Mouse (Mus musculus) forebrain, postnatal 0 days (tissue): ENCODE data around the gene 1700023F06Rik. TPM values are rescaled to one million over a fixed set of nuclear protein-coding genes. Genes with fewer than 3 reads are reported as not detected.
A peak's percentile ranks its signal among the peaks of the same experiment; 100 is the strongest.

Source experiments
- ATAC-seq: fragments of 200-750 bp; cut with Nextera tagmentation; 2 replicates; pipeline ENCODE4 v1.8.0; 2017; ENCODE audit warnings: mild to moderate bottlenecking, moderate library complexity
- DNase-seq: peaks from one replicate; pipeline ENCODE4 v3.0.0-alpha.2; 2015
- H3K27ac ChIP-seq: fragments of 300-500 bp; sonication (generic); 2 replicates; pipeline ENCODE4 v1.5.1; 2014; ENCODE audit warnings: low read depth, mild to moderate bottlenecking, antibody characterized with exemption, low read length, moderate library complexity, mixed read lengths
- H3K27me3 ChIP-seq: fragments of 300-500 bp; sonication (generic); 2 replicates; pipeline ENCODE4 v1.6.1; 2014; ENCODE audit warnings: mild to moderate bottlenecking, low read length, mixed read lengths; ENCODE audit not compliant: insufficient read depth
- H3K36me3 ChIP-seq: fragments of 300-500 bp; sonication (generic); 2 replicates; pipeline ENCODE4 v1.6.1; 2014; ENCODE audit warnings: mild to moderate bottlenecking, moderate library complexity; ENCODE audit not compliant: insufficient read depth
- H3K4me1 ChIP-seq: fragments of 300-500 bp; sonication (generic); 2 replicates; pipeline ENCODE4 v1.6.1; 2014; ENCODE audit warnings: antibody characterized with exemption; ENCODE audit not compliant: insufficient read depth
- H3K4me2 ChIP-seq: fragments of 300-500 bp; sonication (generic); 2 replicates; pipeline ENCODE4 v1.6.1; 2014; ENCODE audit warnings: low read depth, mild to moderate bottlenecking, moderate library complexity
- H3K4me3 ChIP-seq: fragments of 300-500 bp; sonication (generic); 2 replicates; pipeline ENCODE4 v1.5.1; 2014; ENCODE audit warnings: low read depth, low read length, mixed read lengths
- H3K9ac ChIP-seq: fragments of 300-500 bp; sonication (generic); 2 replicates; pipeline ENCODE4 v1.6.1; 2014; ENCODE audit warnings: mild to moderate bottlenecking
- H3K9me3 ChIP-seq: fragments of 300-500 bp; sonication (generic); 2 replicates; pipeline ENCODE4 v1.6.1; 2016; ENCODE audit warnings: low read length
- CTCF ChIP-seq: sonication (generic); IDR thresholded peaks from 2 replicates; pipeline ENCODE4 v1.5.1; 2016; ENCODE audit warnings: antibody characterized with exemption, control low read depth, low read depth
- WGBS: fragments of 180-500 bp; shearing (Covaris S2); extraction: QIAGEN DNeasy Blood & Tissue Kit; methylation state at CpG from one replicate; pipeline ENCODE4 v1.1.7; 2014; 5-methylcytosine and 5-hydroxymethylcytosine counted together
- polyA plus RNA-seq: library from polyadenylated mRNA; unstranded; fragments of >200 nt; fragmentation: Nextera tagmentation; extraction: Ambion mirVana; gene quantifications from 2 replicates; pipeline ENCODE4 v1.2.1, GENCODE M21; 2015
- total RNA-seq: library from RNA; depleted of rRNA; stranded (reverse); fragments of >200 nt; gene quantifications from 2 replicates; pipeline ENCODE4 v1.2.3, GENCODE M21; 2014

Gene 1700023F06Rik
- total and polyA plus RNA-seq, 2 experiments from 2014 or later: 0.71 to 3.1 TPM

DNA sequence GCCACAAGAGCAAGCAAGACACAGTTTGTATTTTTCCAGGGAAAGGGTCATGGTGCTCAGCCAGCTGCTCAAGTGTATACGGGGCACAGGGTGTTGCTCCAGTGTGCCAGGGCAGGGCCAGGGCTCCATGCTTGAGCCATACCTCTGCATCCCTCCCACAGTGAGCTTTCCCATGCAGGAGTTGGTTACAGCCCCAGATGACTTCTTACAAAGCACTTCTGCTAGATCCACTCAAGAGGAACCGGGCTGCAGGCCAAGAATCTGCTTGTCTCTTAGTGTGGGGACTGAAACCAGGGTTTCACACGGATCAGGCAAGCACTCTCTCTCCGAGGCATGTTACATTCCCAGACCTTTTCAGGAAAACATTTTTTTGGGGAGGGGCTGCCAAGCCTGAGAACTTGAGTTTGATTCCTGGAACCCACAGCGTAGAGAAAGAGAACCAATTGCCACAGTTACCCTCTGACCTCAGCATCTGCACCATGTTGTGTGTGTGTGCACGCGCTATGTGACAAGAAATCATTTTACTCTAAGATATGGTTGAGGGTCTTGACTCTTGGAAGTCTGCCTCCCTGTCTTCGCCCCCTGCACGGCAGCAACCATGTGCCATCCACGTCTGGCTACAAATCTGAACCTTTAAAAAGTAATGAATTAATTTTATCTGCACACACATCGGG, 39.3 kb upstream of the 1700023F06Rik start:
- ATAC-seq: peak; percentile 63; the same call in 1 of the 2 replicates

DNA sequence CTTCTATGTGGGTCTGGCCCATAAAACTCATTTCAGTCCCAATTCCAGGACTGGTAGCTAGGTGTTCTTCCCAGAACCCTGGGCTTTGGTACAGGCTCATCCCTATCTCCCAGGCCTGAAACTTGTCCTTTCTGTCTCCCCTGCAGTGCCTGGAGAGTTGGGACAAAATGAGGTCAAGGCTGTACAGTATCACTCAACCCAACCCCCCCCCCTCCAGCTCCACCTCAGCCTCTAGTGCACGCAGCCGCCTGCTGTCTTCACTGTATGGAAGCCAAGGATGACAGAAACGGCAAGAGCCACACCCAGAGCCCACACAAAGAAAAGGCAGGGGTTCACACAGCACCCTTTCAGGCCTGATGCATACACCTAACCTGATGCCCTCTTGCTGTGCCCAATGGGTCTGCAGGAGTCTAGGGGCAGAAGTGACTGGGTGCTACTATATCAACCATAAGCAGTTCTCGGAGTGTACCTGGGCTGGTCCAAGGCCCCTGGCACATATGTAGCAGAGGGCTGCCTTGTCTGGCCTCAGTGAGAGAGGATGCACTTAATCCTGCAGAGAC, 38.5 kb upstream of the 1700023F06Rik start:
- Histone ChIP-seq H3K9me3 (no peaks in the 10 kb centered on the region), H3K27ac (no peak overlapping the region), H3K4me3 (no peak overlapping the region), H3K4me2 (no peak overlapping the region), H3K36me3 (no peaks in the 10 kb centered on the region), H3K9ac (no peak overlapping the region), H3K27me3 (no peaks in the 10 kb centered on the region), H3K4me1 (no peaks in the 10 kb centered on the region; the same call in 1 of the 2 replicates)
- ATAC-seq (no peak), DNase-seq (no peak)
- WGBS: 52% methylated on average over 4 of the region's 4 CpGs
- no peak for TF ChIP-seq CTCF

More for the DNA sequence above, 39.3 kb upstream of the 1700023F06Rik start:
- Histone ChIP-seq H3K4me1 (no peaks in the 10 kb centered on the region; the same call in 1 of the 2 replicates), H3K36me3 (no peaks in the 10 kb centered on the region), H3K4me3 (no peak overlapping the region), H3K9ac (no peak overlapping the region), H3K27me3 (no peaks in the 10 kb centered on the region), H3K27ac (no peak overlapping the region; the same call in 1 of the 2 replicates), H3K9me3 (no peaks in the 10 kb centered on the region), H3K4me2 (no peak overlapping the region)
- no peak for TF ChIP-seq CTCF
- peak; percentile 82 for DNase-seq
- WGBS: 43% methylated on average over 11 of the region's 11 CpGs

- no peak overlapping the region for H3K27ac ChIP-seq
- H3K9ac ChIP-seq: no peak overlapping the region
- no peak overlapping the region for H3K4me3 ChIP-seq
- WGBS: 75% methylated on average over 10 of the region's 10 CpGs
- H3K4me1 ChIP-seq: no peaks in the 10 kb centered on the region; the same call in 1 of the 2 replicates
- H3K4me2 ChIP-seq: no peak overlapping the region
- TF ChIP-seq CTCF: no peak
- H3K9me3 ChIP-seq: no peaks in the 10 kb centered on the region
- no peaks in the 10 kb centered on the region for H3K36me3 ChIP-seq
- ATAC-seq: no peak
- DNase-seq: no peak
- H3K27me3 ChIP-seq: no peaks in the 10 kb centered on the region
Measured at GRCm38 (mm10) chr11:103246081-103246730, 37.8 kb upstream of the 1700023F06Rik start.

GRCm38 (mm10) chr11:103244856-103245255, 36.5 kb upstream of the 1700023F06Rik start:
- no peak overlapping the region for H3K27ac ChIP-seq
- no peaks in the 10 kb centered on the region; the same call in 1 of the 2 replicates for H3K4me1 ChIP-seq
- WGBS: 70% methylated on average over 4 of the region's 4 CpGs

GRCm38 (mm10) chr11:103240740-103241139, 32.4 kb upstream of the 1700023F06Rik start:
- ATAC-seq (no peak), DNase-seq (no peak)
- Histone ChIP-seq H3K4me3 (no peak overlapping the region), H3K9me3 (no peaks in the 10 kb centered on the region), H3K27ac (no peak overlapping the region), H3K4me1 (no peaks in the 10 kb centered on the region), H3K4me2 (no peak overlapping the region), H3K36me3 (peaks cover 10% of the 10 kb centered on the region), H3K9ac (no peak overlapping the region), H3K27me3 (no peaks in the 10 kb centered on the region)
- WGBS: 39% methylated on average over 7 of the region's 7 CpGs
- no peak for TF ChIP-seq CTCF

More at GRCm38 (mm10) chr11:103244856-103245255, 36.5 kb upstream of the 1700023F06Rik start:
- no peak for ATAC-seq
- Histone ChIP-seq H3K4me3 (no peak overlapping the region), H3K27me3 (no peaks in the 10 kb centered on the region), H3K9me3 (no peaks in the 10 kb centered on the region), H3K4me2 (no peak overlapping the region), H3K9ac (no peak overlapping the region), H3K36me3 (no peaks in the 10 kb centered on the region; the same call in 1 of the 2 replicates)
- TF ChIP-seq CTCF: no peak
- DNase-seq: no peak

DNA sequence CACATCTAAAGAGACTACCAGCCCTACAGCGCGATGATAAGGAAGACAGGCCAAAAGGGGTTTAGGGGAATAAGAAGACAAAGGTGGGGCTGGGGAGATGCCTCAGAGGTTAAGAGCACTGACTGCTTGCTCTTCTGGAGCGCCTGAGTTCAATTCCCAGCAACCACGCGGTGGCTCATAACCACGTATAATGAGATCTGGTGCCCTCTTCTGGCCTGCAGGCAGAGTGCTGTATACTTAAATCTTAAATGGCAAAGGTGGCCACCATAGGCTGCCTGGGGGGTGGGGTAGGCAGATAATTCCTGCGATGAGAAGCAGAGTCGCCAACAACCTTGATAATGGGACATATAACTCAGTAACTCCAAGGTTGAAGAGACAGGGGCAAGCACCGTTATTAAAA, 29.4 kb upstream of the 1700023F06Rik start:
- no peaks in the 10 kb centered on the region for H3K9me3 ChIP-seq
- no peak overlapping the region for H3K4me2 ChIP-seq
- ATAC-seq (no peak), DNase-seq (no peak)
- H3K4me3 ChIP-seq: no peak overlapping the region
- H3K27me3 ChIP-seq: no peaks in the 10 kb centered on the region
- no peaks in the 10 kb centered on the region for H3K4me1 ChIP-seq
- H3K9ac ChIP-seq: no peak overlapping the region
- TF ChIP-seq CTCF: peak; percentile 34
- WGBS: 82% methylated on average over 9 of the region's 9 CpGs
- no peak overlapping the region for H3K27ac ChIP-seq
- peaks cover 10% of the 10 kb centered on the region for H3K36me3 ChIP-seq

- Histone ChIP-seq H3K4me2 (no peak overlapping the region), H3K27ac (no peak overlapping the region), H3K4me3 (no peak overlapping the region), H3K9ac (no peak overlapping the region), H3K27me3 (no peaks in the 10 kb centered on the region), H3K9me3 (no peaks in the 10 kb centered on the region), H3K36me3 (peaks cover 10% of the 10 kb centered on the region), H3K4me1 (no peaks in the 10 kb centered on the region)
- WGBS: 87% methylated on average over 10 of the region's 10 CpGs
- TF ChIP-seq CTCF: no peak
- DNase-seq: no peak
- no peak for ATAC-seq
Measured at GRCm38 (mm10) chr11:103236903-103237302, 28.5 kb upstream of the 1700023F06Rik start.
